Mouse (Mus musculus): Measurements from ENCODE around the gene Arhgef26. TPM values are rescaled to one million over a fixed set of nuclear protein-coding genes. Genes with fewer than 3 reads are reported as not detected.

The Arhgef26 gene
- polyA plus RNA-seq, 1 experiment from 2014 or later = 5.9 TPM

DNA sequence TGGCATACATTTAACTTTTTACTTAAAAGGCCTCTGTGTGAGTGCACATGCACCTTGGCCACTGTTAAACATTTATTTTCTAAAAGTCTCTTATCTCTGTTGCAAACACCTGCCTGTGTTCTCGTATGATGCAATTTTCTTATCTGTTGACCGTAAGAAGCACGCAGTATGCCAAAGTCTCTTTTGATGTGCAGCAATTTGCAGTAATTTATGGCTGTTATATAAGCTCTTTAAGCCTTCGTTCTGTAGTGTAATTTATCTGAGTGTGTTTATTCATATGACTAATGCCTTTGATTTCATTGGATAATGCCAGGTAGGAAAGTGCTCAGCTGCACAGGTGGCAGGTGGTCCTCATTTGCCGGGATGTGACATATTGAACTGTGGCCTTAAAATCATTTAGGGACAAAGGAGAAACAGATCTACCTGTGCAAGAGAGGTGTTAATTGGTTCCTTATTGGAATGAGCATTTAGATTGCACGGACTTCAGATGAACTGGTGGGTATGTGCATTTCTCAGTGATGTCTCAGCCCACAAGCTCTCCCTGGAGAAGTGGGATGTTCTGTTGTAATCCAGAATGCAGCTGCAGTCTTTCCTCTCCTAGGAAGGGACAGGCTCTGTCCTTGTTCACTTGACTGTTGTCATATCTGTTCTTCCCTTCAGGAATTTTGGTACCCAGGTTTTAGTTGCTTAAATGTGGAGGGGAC, 10.5 kb downstream of the Arhgef26 start:
- ATAC-seq (ENCODE audit: low FRiP score, low TSS enrichment) (peak; percentile 68), DNase-seq (ENCODE audit: low spot score) (no peak)
- no peaks in the 10 kb centered on the region for H3K9me3 ChIP-seq (ENCODE audit: control insufficient read depth, low read length)
- no peaks in the 10 kb centered on the region for H3K27me3 ChIP-seq (ENCODE audit: control insufficient read depth, insufficient read depth, low read length)
- peak overlapping the region; percentile 53; the same call in 1 of the 2 replicates for H3K27ac ChIP-seq (replicated peaks)
- no peak overlapping the region for H3K4me3 ChIP-seq (ENCODE audit: low read depth, low read length)
- no peaks in the 10 kb centered on the region for H3K4me1 ChIP-seq (replicated peaks; ENCODE audit: control insufficient read depth, insufficient read depth)
- no peak overlapping the region for H3K9ac ChIP-seq (ENCODE audit: low read length)
- TF ChIP-seq CTCF (IDR thresholded peaks at IDR 0.05; ENCODE audit: low read depth) (no peak), EP300 (optimal IDR thresholded peaks at IDR 0.05) (peak; percentile 70)
- H3K36me3 ChIP-seq (ENCODE audit: control insufficient read depth, insufficient read depth, low read length) = no peaks in the 10 kb centered on the region
- H3K4me2 ChIP-seq (replicated peaks; ENCODE audit: low read depth) = no peak overlapping the region
- 38% methylated on average over 6 of the region's 6 CpGs for WGBS

GRCm38 (mm10) chr3:62349218-62349897, 11.2 kb downstream of the Arhgef26 start:
- DNase-seq (ENCODE audit: low spot score) (peak; percentile 72), ATAC-seq (ENCODE audit: low FRiP score, low TSS enrichment) (peak; percentile 87)

GRCm38 (mm10) chr3:62352071-62352470, 13.9 kb downstream of the Arhgef26 start:
- Histone ChIP-seq H3K9ac (ENCODE audit: low read length) (no peak overlapping the region), H3K4me1 (replicated peaks; ENCODE audit: control insufficient read depth, insufficient read depth) (no peaks in the 10 kb centered on the region), H3K27me3 (ENCODE audit: control insufficient read depth, insufficient read depth, low read length) (no peaks in the 10 kb centered on the region), H3K27ac (replicated peaks) (no peak overlapping the region), H3K36me3 (ENCODE audit: control insufficient read depth, insufficient read depth, low read length) (no peaks in the 10 kb centered on the region), H3K4me2 (replicated peaks; ENCODE audit: low read depth) (no peak overlapping the region), H3K4me3 (ENCODE audit: low read depth, low read length) (no peak overlapping the region), H3K9me3 (ENCODE audit: control insufficient read depth, low read length) (no peaks in the 10 kb centered on the region)
- TF ChIP-seq EP300 (optimal IDR thresholded peaks at IDR 0.05) (no peak), CTCF (IDR thresholded peaks at IDR 0.05; ENCODE audit: low read depth) (no peak)
- DNase-seq (ENCODE audit: low spot score) (no peak), ATAC-seq (ENCODE audit: low FRiP score, low TSS enrichment) (no peak)
- WGBS = 76% methylated on average over 4 of the region's 4 CpGs

More at GRCm38 (mm10) chr3:62349218-62349897, 11.2 kb downstream of the Arhgef26 start:
- no peaks in the 10 kb centered on the region for H3K36me3 ChIP-seq (ENCODE audit: control insufficient read depth, insufficient read depth, low read length)
- TF ChIP-seq CTCF (IDR thresholded peaks at IDR 0.05; ENCODE audit: low read depth) (no peak), EP300 (optimal IDR thresholded peaks at IDR 0.05) (no peak)
- WGBS = 42% methylated on average over 11 of the region's 11 CpGs
- H3K4me3 ChIP-seq (ENCODE audit: low read depth, low read length) = no peak overlapping the region
- H3K4me2 ChIP-seq (replicated peaks; ENCODE audit: low read depth) = 0 out of 2 replicates have a peak overlapping the region, but pooled peaks have one; percentile 23
- H3K9ac ChIP-seq (ENCODE audit: low read length) = no peak overlapping the region
- H3K9me3 ChIP-seq (ENCODE audit: control insufficient read depth, low read length) = no peaks in the 10 kb centered on the region
- no peaks in the 10 kb centered on the region for H3K4me1 ChIP-seq (replicated peaks; ENCODE audit: control insufficient read depth, insufficient read depth)
- H3K27ac ChIP-seq (replicated peaks) = peak overlapping the region; percentile 53
- H3K27me3 ChIP-seq (ENCODE audit: control insufficient read depth, insufficient read depth, low read length) = no peaks in the 10 kb centered on the region

DNA sequence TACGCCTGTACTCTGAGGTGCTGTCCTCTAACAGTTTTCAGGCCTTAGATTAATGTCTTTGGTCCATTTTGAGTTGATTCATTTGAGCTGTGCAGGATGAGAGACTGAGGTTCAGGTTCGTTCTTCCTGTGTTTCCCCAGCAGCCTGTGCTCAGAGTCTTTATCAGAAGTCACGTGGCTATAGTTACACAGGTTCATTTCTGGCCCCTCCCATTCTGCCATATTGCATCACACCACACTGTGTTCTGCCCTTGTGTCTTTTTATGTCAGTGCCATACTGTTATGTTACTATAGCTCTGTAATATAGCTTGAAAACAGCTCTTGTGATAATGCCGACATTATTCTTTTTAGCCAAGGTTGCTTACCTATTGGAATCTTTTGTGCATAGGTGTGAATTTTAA, 14.7 kb downstream of the Arhgef26 start:
- H3K27ac ChIP-seq (replicated peaks) = no peak overlapping the region
- no peak overlapping the region for H3K9ac ChIP-seq (ENCODE audit: low read length)
- no peak overlapping the region for H3K4me3 ChIP-seq (ENCODE audit: low read depth, low read length)
- no peak for ATAC-seq (ENCODE audit: low FRiP score, low TSS enrichment)
- TF ChIP-seq CTCF (IDR thresholded peaks at IDR 0.05; ENCODE audit: low read depth) (no peak), EP300 (optimal IDR thresholded peaks at IDR 0.05) (no peak)
- DNase-seq (ENCODE audit: low spot score) = no peak
- H3K9me3 ChIP-seq (ENCODE audit: control insufficient read depth, low read length) = no peaks in the 10 kb centered on the region
- H3K36me3 ChIP-seq (ENCODE audit: control insufficient read depth, insufficient read depth, low read length) = no peaks in the 10 kb centered on the region
- H3K27me3 ChIP-seq (ENCODE audit: control insufficient read depth, insufficient read depth, low read length) = no peaks in the 10 kb centered on the region
- no peak overlapping the region for H3K4me2 ChIP-seq (replicated peaks; ENCODE audit: low read depth)
- 88% methylated on average over 4 of the region's 4 CpGs for WGBS
- H3K4me1 ChIP-seq (replicated peaks; ENCODE audit: control insufficient read depth, insufficient read depth) = no peaks in the 10 kb centered on the region

GRCm38 (mm10) chr3:62367882-62368281, 29.7 kb downstream of the Arhgef26 start:
- ATAC-seq (ENCODE audit: low FRiP score, low TSS enrichment) (no peak), DNase-seq (ENCODE audit: low spot score) (no peak)
- Histone ChIP-seq H3K9me3 (ENCODE audit: control insufficient read depth, low read length) (no peaks in the 10 kb centered on the region), H3K4me2 (replicated peaks; ENCODE audit: low read depth) (no peak overlapping the region), H3K27me3 (ENCODE audit: control insufficient read depth, insufficient read depth, low read length) (no peaks in the 10 kb centered on the region), H3K36me3 (ENCODE audit: control insufficient read depth, insufficient read depth, low read length) (no peaks in the 10 kb centered on the region), H3K27ac (replicated peaks) (no peak overlapping the region), H3K9ac (ENCODE audit: low read length) (no peak overlapping the region), H3K4me1 (replicated peaks; ENCODE audit: control insufficient read depth, insufficient read depth) (no peaks in the 10 kb centered on the region), H3K4me3 (ENCODE audit: low read depth, low read length) (no peak overlapping the region)
- 64% methylated on average over 5 of the region's 5 CpGs for WGBS
- TF ChIP-seq CTCF (IDR thresholded peaks at IDR 0.05; ENCODE audit: low read depth) = no peak
- no peak for TF ChIP-seq EP300 (optimal IDR thresholded peaks at IDR 0.05)

DNA sequence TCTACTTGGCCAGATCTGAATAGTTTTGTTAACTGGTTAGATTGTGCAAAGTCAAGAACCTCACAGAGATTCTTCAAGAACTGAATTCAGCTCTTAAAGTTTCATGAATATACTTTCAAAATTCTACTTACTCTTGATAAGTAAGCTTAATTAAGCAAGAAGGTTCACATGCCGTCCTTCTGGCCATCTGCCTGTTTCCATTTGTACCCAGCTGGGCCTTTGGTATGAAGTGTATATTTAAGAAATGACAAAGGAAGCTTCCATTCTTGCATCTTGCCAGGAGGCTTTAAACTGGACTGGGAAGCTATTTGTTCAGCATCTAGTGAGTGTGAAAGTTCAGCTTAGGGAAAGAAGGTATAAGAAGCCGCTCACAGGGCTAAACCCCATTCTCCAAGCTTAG, 34.7 kb downstream of the Arhgef26 start:
- no peak for TF ChIP-seq CTCF (IDR thresholded peaks at IDR 0.05; ENCODE audit: low read depth)
- TF ChIP-seq EP300 (optimal IDR thresholded peaks at IDR 0.05) = no peak
- Histone ChIP-seq H3K4me1 (replicated peaks; ENCODE audit: control insufficient read depth, insufficient read depth) (no peaks in the 10 kb centered on the region; the same call in 1 of the 2 replicates), H3K9ac (ENCODE audit: low read length) (no peak overlapping the region), H3K36me3 (ENCODE audit: control insufficient read depth, insufficient read depth, low read length) (no peaks in the 10 kb centered on the region), H3K9me3 (ENCODE audit: control insufficient read depth, low read length) (no peaks in the 10 kb centered on the region), H3K27ac (replicated peaks) (no peak overlapping the region), H3K27me3 (ENCODE audit: control insufficient read depth, insufficient read depth, low read length) (no peaks in the 10 kb centered on the region), H3K4me2 (replicated peaks; ENCODE audit: low read depth) (no peak overlapping the region), H3K4me3 (ENCODE audit: low read depth, low read length) (no peak overlapping the region)
- no peak for ATAC-seq (ENCODE audit: low FRiP score, low TSS enrichment)
- DNase-seq (ENCODE audit: low spot score) = no peak
- 41% methylated on average over 2 of the region's 2 CpGs for WGBS

Data from stomach, postnatal 0 days (tissue).